Mouse (Mus musculus) embryonic fibroblast, embryonic 13.5 days (primary cell): Measurements from ENCODE around the gene Kazn. TPM values are rescaled to one million over a fixed set of nuclear protein-coding genes. Genes with fewer than 3 reads are reported as not detected.

ENCODE experiments used
- H3K27ac ChIP-seq: 2 replicates; pipeline ENCODE4 v1.5.1; 2012; ENCODE audit warnings: low read length, control low read depth, inconsistent platforms; ENCODE audit not compliant: insufficient read depth
- H3K4me1 ChIP-seq: 2 replicates; pipeline ENCODE4 v1.6.1; 2011; ENCODE audit warnings: low read length; ENCODE audit not compliant: control insufficient read depth, insufficient read depth
- H3K4me3 ChIP-seq: 2 replicates; pipeline ENCODE4 v1.5.1; 2011; ENCODE audit warnings: mild to moderate bottlenecking, control low read depth, low read length; ENCODE audit not compliant: insufficient read depth
- CTCF ChIP-seq: IDR thresholded peaks from 2 replicates; pipeline ENCODE4 v1.5.1; 2011; ENCODE audit warnings: mild to moderate bottlenecking, control low read depth, low read length, moderate library complexity, borderline replicate concordance; ENCODE audit not compliant: insufficient read depth
- POLR2A ChIP-seq: IDR thresholded peaks from 2 replicates; pipeline ENCODE4 v1.6.1; 2011; ENCODE audit warnings: low read depth, mild to moderate bottlenecking, control low read depth, low read length, moderate library complexity
- polyA plus RNA-seq: library from polyadenylated mRNA; stranded (reverse); fragments of >200 nt; gene quantifications from 2 replicates; pipeline ENCODE4 v1.2.4, GENCODE M21; 2011; ENCODE audit warnings: low read depth; ENCODE audit not compliant: missing spikeins, insufficient read length

Kazn gene
- polyA plus RNA-seq, 1 experiment = 14.4 TPM

- H3K27ac ChIP-seq = peak overlapping the region; percentile 23; the same call in 1 of the 2 replicates
- H3K4me3 ChIP-seq = no peak overlapping the region
Observed at GRCm38 (mm10) chr4:142098303-142098702, 140.9 kb downstream of the Kazn start.

GRCm38 (mm10) chr4:142097871-142098270 is 141.3 kb downstream of the Kazn start:
- Histone ChIP-seq H3K4me1 (peaks cover 10% of the 10 kb centered on the region), H3K4me3 (no peak overlapping the region), H3K27ac (peak overlapping the region; percentile 28; the same call in 1 of the 2 replicates)
- TF ChIP-seq CTCF (no peak), POLR2A (no peak)

More at GRCm38 (mm10) chr4:142098303-142098702, 140.9 kb downstream of the Kazn start:
- no peak for TF ChIP-seq POLR2A
- 0 out of 2 replicates have a peak, but pooled peaks have one; percentile 38 for TF ChIP-seq CTCF
- peaks cover 11% of the 10 kb centered on the region for H3K4me1 ChIP-seq

- H3K4me1 ChIP-seq = peaks cover 7% of the 10 kb centered on the region
- no peak overlapping the region for H3K4me3 ChIP-seq
- H3K27ac ChIP-seq = no peak overlapping the region
- TF ChIP-seq POLR2A (no peak), CTCF (no peak)
Observed at GRCm38 (mm10) chr4:142095513-142096241, 143.5 kb downstream of the Kazn start.

GRCm38 (mm10) chr4:142094386-142094785 is 144.8 kb downstream of the Kazn start:
- Histone ChIP-seq H3K27ac (no peak overlapping the region), H3K4me3 (no peak overlapping the region), H3K4me1 (peaks cover 7% of the 10 kb centered on the region)
- no peak for TF ChIP-seq CTCF
- no peak for TF ChIP-seq POLR2A

- Histone ChIP-seq H3K4me1 (peaks cover 3% of the 10 kb centered on the region), H3K27ac (no peak overlapping the region), H3K4me3 (no peak overlapping the region)
- TF ChIP-seq CTCF = no peak
- TF ChIP-seq POLR2A = no peak
Observed at GRCm38 (mm10) chr4:142091100-142091499, 148.1 kb downstream of the Kazn start.

- no peak overlapping the region for H3K27ac ChIP-seq
- H3K4me3 ChIP-seq = no peak overlapping the region
- no peaks in the 10 kb centered on the region for H3K4me1 ChIP-seq
- no peak for TF ChIP-seq CTCF
- no peak for TF ChIP-seq POLR2A
Observed at GRCm38 (mm10) chr4:142089966-142090365, 149.2 kb downstream of the Kazn start.

GRCm38 (mm10) chr4:142088836-142089235 is 150.4 kb downstream of the Kazn start:
- TF ChIP-seq CTCF (no peak), POLR2A (no peak)
- H3K4me1 ChIP-seq = no peaks in the 10 kb centered on the region
- no peak overlapping the region for H3K27ac ChIP-seq
- no peak overlapping the region for H3K4me3 ChIP-seq

- H3K4me3 ChIP-seq = no peak overlapping the region
Observed at GRCm38 (mm10) chr4:142088409-142088808, 150.8 kb downstream of the Kazn start.

GRCm38 (mm10) chr4:142084936-142085563 is 154.2 kb downstream of the Kazn start:
- Histone ChIP-seq H3K4me3 (peak overlapping the region; percentile 64), H3K27ac (no peak overlapping the region), H3K4me1 (no peaks in the 10 kb centered on the region)
- TF ChIP-seq CTCF (no peak), POLR2A (no peak)

More at GRCm38 (mm10) chr4:142088409-142088808, 150.8 kb downstream of the Kazn start:
- no peaks in the 10 kb centered on the region for H3K4me1 ChIP-seq
- TF ChIP-seq CTCF (no peak), POLR2A (no peak)
- H3K27ac ChIP-seq = no peak overlapping the region

- Histone ChIP-seq H3K4me3 (peak within 1 kb of the TSS; percentile 64), H3K27ac (no peak within 1 kb of the TSS), H3K4me1 (no peaks in the 10 kb centered on the region)
- TF ChIP-seq CTCF (no peak), POLR2A (peak; percentile 46; the same call in 1 of the 2 replicates)
Observed at GRCm38 (mm10) chr4:142084131-142084899, 154.9 kb downstream of the Kazn start, which contains the start of gene Tmem51. Tmem51 (minus strand) TSS chr4:142084304.

- Histone ChIP-seq H3K4me3 (peak overlapping the region; percentile 64), H3K27ac (no peak overlapping the region), H3K4me1 (no peaks in the 10 kb centered on the region)
- TF ChIP-seq POLR2A (no peak), CTCF (peak; percentile 51)
Observed at GRCm38 (mm10) chr4:142083762-142084130, 155.5 kb downstream of the Kazn start.
